Mouse (Mus musculus) cortical plate, adult 2 months (tissue): Measurements from ENCODE around the gene Ssbp1.
A peak's percentile ranks its signal among the peaks of the same experiment; 100 is the strongest.

Experiments
- CTCF ChIP-seq: fragments of 200-500 bp; IDR thresholded peaks from 2 replicates; pipeline ENCODE4 v1.5.1; 2011; ENCODE audit warnings: mild to moderate bottlenecking, control low read depth, low read length; ENCODE audit not compliant: insufficient read depth; ENCODE audit errors: extremely low read depth
- POLR2A ChIP-seq: fragments of 200-500 bp; IDR thresholded peaks from 2 replicates; pipeline ENCODE4 v1.6.1; 2011; ENCODE audit warnings: mild to moderate bottlenecking, low read length, control low read depth; ENCODE audit not compliant: insufficient read depth; ENCODE audit errors: extremely low read depth

DNA sequence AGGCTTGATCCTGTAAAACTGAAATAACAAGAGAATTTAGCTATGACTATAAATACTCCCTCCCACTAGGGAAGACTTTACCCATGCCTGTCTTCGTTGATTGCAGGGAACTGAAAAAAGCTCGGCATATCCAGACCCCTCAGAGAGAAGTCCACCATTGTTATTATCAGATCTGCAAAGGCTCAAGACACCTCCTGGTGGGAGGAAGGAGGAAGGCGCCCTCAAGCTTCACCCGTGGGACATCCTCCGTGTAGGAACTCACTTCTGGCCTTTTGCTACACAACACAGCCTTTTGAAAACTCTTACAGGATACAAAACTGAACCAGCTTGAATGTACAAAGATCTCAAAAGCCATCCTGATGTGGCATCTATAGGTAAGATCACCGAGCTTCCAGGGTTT is 5.4 kb upstream of the Ssbp1 start:
- TF ChIP-seq POLR2A = no peak
- 0 out of 2 replicates have a peak, but pooled peaks have one; percentile 11 for TF ChIP-seq CTCF
